Mouse (Mus musculus) olfactory bulb, adult 2 months (tissue): ENCODE measurements around the gene Tlr7.

ENCODE experiments used
- CTCF ChIP-seq: fragments of 200-500 bp; IDR thresholded peaks from 2 replicates; pipeline ENCODE4 v1.5.1; 2012; ENCODE audit warnings: low read depth, mild to moderate bottlenecking, low read length, moderate library complexity; ENCODE audit not compliant: insufficient read depth
- POLR2A ChIP-seq: fragments of 200-500 bp; IDR thresholded peaks from 2 replicates; pipeline ENCODE4 v1.6.1; 2012; ENCODE audit warnings: mild to moderate bottlenecking, low read depth, low read length, moderate library complexity; ENCODE audit not compliant: insufficient read depth

DNA sequence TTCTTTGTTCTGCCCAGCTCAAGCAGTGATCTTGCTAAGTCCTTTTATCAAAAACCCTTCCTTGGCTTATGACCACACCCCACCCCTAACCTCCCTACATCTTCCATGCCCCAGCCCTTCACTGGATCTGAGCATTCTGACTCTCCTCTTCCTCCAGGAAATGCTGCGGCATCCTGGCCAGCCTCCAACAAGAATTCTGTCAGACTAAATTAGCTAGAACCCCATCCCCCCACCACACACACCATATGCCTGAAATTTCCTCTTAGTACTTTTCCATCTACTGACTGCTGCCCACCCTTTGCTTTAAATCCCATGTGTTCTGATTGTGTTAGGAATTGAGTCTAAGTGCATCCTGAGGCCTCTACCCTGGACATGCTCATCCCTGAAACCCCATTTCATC is 1.3 kb downstream of the Tlr7 start:
- TF ChIP-seq POLR2A (no peak), CTCF (no peak)
